Mouse (Mus musculus) bone marrow macrophage, adult 2 months (primary cell): Measurements from ENCODE around the gene Ntrk2.

ENCODE experiments used
- CTCF ChIP-seq: IDR thresholded peaks from 2 replicates; pipeline ENCODE4 v1.5.1; 2012; ENCODE audit warnings: low read depth, mild to moderate bottlenecking, low read length, moderate library complexity
- POLR2A ChIP-seq: IDR thresholded peaks from 2 replicates; pipeline ENCODE4 v1.6.1; 2012; ENCODE audit warnings: mild to moderate bottlenecking, low read depth, low read length, borderline replicate concordance

DNA sequence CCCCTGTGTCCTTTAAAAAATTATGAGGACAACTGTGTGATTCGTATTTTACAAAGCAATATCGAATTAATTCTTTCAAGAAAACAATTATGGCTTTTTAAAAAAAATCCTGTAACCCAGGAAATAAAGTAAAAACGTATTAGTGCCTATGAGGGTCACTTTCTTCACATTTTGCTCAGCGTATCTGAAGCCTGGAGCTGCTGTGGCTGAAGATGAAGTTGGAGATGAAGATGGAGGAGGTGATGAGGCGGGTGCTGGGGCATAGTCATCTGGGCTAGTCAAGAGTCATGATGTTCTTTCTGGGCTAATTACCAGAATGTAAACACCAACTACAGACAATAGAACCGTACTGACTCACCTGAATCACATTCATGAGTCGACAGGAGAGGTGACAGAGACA lies 15.6 kb upstream of the Ntrk2 start:
- no peak for TF ChIP-seq CTCF
- no peak for TF ChIP-seq POLR2A
